Mouse (Mus musculus) embryonic facial prominence, embryonic 11.5 days (tissue): ENCODE data around the gene Borcs6. TPM values are rescaled to one million over a fixed set of nuclear protein-coding genes. Genes with fewer than 3 reads are reported as not detected.
A peak's percentile ranks its signal among the peaks of the same experiment; 100 is the strongest.

Source experiments
- ATAC-seq: fragments of 200-750 bp; cut with Nextera tagmentation; replicated peaks from 2 replicates; pipeline ENCODE4 v1.8.0; 2017; ENCODE audit warnings: low read depth; ENCODE audit not compliant: insufficient number of reproducible peaks, low FRiP score, low TSS enrichment
- DNase-seq: peaks from one replicate; pipeline ENCODE4 v3.0.0-alpha.2; 2015; ENCODE audit warnings: low spot score
- H3K27ac ChIP-seq: fragments of 300-500 bp; sonication (generic); replicated peaks from 2 replicates; pipeline ENCODE4 v1.5.1; 2014; ENCODE audit warnings: mild to moderate bottlenecking, low read depth, low read length, control low read depth
- H3K27me3 ChIP-seq: fragments of 300-500 bp; sonication (generic); 2 replicates; pipeline ENCODE4 v1.6.1; 2014; ENCODE audit warnings: mild to moderate bottlenecking, low read length, moderate library complexity, mixed read lengths; ENCODE audit not compliant: control insufficient read depth, insufficient read depth
- H3K36me3 ChIP-seq: fragments of 300-500 bp; sonication (generic); replicated peaks from 2 replicates; pipeline ENCODE4 v1.6.1; 2014; ENCODE audit warnings: low read depth, mild to moderate bottlenecking, low read length, moderate library complexity, mixed read lengths; ENCODE audit not compliant: control insufficient read depth, insufficient read depth
- H3K4me1 ChIP-seq: fragments of 300-500 bp; sonication (generic); 2 replicates; pipeline ENCODE4 v1.6.1; 2014; ENCODE audit warnings: low read length, mixed read lengths; ENCODE audit not compliant: control insufficient read depth, insufficient read depth
- H3K4me2 ChIP-seq: fragments of 300-500 bp; sonication (generic); 2 replicates; pipeline ENCODE4 v1.6.1; 2014; ENCODE audit warnings: low read depth, mild to moderate bottlenecking, control low read depth, low read length, moderate library complexity
- H3K4me3 ChIP-seq: fragments of 300-500 bp; sonication (generic); 2 replicates; pipeline ENCODE4 v1.5.1; 2014; ENCODE audit warnings: low read depth, low read length, control low read depth
- H3K9ac ChIP-seq: fragments of 300-500 bp; sonication (generic); replicated peaks from 2 replicates; pipeline ENCODE4 v1.6.1; 2014; ENCODE audit warnings: mild to moderate bottlenecking, control low read depth, low read length
- H3K9me3 ChIP-seq: fragments of 300-500 bp; sonication (generic); replicated peaks from 2 replicates; pipeline ENCODE4 v1.6.1; 2016; ENCODE audit warnings: mild to moderate bottlenecking, low read length, inconsistent platforms, mixed read lengths; ENCODE audit not compliant: control insufficient read depth
- WGBS: fragments of 180-500 bp; shearing (Covaris S2); extraction: QIAGEN DNeasy Blood & Tissue Kit; methylation state at CpG from one replicate; pipeline ENCODE4 v1.1.7; 2014; 5-methylcytosine and 5-hydroxymethylcytosine counted together
- polyA plus RNA-seq: library from polyadenylated mRNA; unstranded; fragments of >200 nt; fragmentation: Nextera tagmentation; extraction: Ambion mirVana; gene quantifications from 2 replicates; pipeline ENCODE4 v1.2.1, GENCODE M21; 2014

The Borcs6 gene
- polyA plus RNA-seq, 1 experiment from 2014 or later: 6.4 TPM

- H3K9ac ChIP-seq: peak overlapping the region; percentile 62
- ATAC-seq (no peak), DNase-seq (no peak)
- H3K27ac ChIP-seq: no peak overlapping the region
- peak overlapping the region; percentile 50 for H3K4me3 ChIP-seq
- peak overlapping the region; percentile 91 for H3K4me2 ChIP-seq
- H3K4me1 ChIP-seq: peaks cover 19% of the 10 kb centered on the region
- no peaks in the 10 kb centered on the region for H3K36me3 ChIP-seq
- no peaks in the 10 kb centered on the region for H3K27me3 ChIP-seq
- H3K9me3 ChIP-seq: no peaks in the 10 kb centered on the region
- 2% methylated on average over 27 of the region's 27 CpGs for WGBS
Measured at GRCm38 (mm10) chr11:69095511-69096231, 36.2 kb downstream of the Borcs6 start.

GRCm38 (mm10) chr11:69096360-69096986 is 37.0 kb downstream of the Borcs6 start:
- Histone ChIP-seq H3K9me3 (no peaks in the 10 kb centered on the region), H3K36me3 (no peaks in the 10 kb centered on the region), H3K4me1 (peaks cover 19% of the 10 kb centered on the region), H3K27ac (no peak overlapping the region), H3K9ac (peak overlapping the region; percentile 62), H3K4me3 (peak overlapping the region; percentile 50), H3K27me3 (no peaks in the 10 kb centered on the region), H3K4me2 (peak overlapping the region; percentile 91)
- WGBS: 16% methylated on average over 9 of the region's 9 CpGs
- ATAC-seq (no peak), DNase-seq (no peak)

- Histone ChIP-seq H3K27ac (no peak overlapping the region; the same call in 1 of the 2 replicates), H3K4me3 (peak overlapping the region; percentile 27), H3K27me3 (no peaks in the 10 kb centered on the region), H3K4me2 (peak overlapping the region; percentile 91), H3K9ac (peak overlapping the region; percentile 4), H3K9me3 (no peaks in the 10 kb centered on the region), H3K36me3 (no peaks in the 10 kb centered on the region), H3K4me1 (peaks cover 19% of the 10 kb centered on the region)
- ATAC-seq (no peak), DNase-seq (peak; percentile 83)
- WGBS: 2% methylated on average over 29 of the region's 29 CpGs
Measured at GRCm38 (mm10) chr11:69096987-69097900, 37.7 kb downstream of the Borcs6 start.

GRCm38 (mm10) chr11:69098039-69098761 is 38.7 kb downstream of the Borcs6 start:
- no peak for ATAC-seq
- Histone ChIP-seq H3K9me3 (no peaks in the 10 kb centered on the region), H3K4me3 (peak overlapping the region; percentile 47), H3K27ac (0 out of 2 replicates have a peak overlapping the region, but pooled peaks have one; percentile 8), H3K4me2 (peak overlapping the region; percentile 73), H3K4me1 (peaks cover 19% of the 10 kb centered on the region), H3K36me3 (peaks cover 3% of the 10 kb centered on the region), H3K9ac (no peak overlapping the region), H3K27me3 (no peaks in the 10 kb centered on the region)
- 19% methylated on average over 8 of the region's 8 CpGs for WGBS
- DNase-seq: no peak

- no peaks in the 10 kb centered on the region for H3K9me3 ChIP-seq
- H3K27ac ChIP-seq: no peak overlapping the region
- ATAC-seq (peak; percentile 15; the same call in 1 of the 2 replicates), DNase-seq (peak; percentile 95)
- H3K4me1 ChIP-seq: peaks cover 19% of the 10 kb centered on the region
- peak overlapping the region; percentile 73 for H3K4me2 ChIP-seq
- peaks cover 3% of the 10 kb centered on the region for H3K36me3 ChIP-seq
- H3K9ac ChIP-seq: peak overlapping the region; percentile 39
- H3K4me3 ChIP-seq: peak overlapping the region; percentile 47
- 0% methylated on average over 19 of the region's 19 CpGs for WGBS
- H3K27me3 ChIP-seq: no peaks in the 10 kb centered on the region
Measured at GRCm38 (mm10) chr11:69098762-69099091, 39.2 kb downstream of the Borcs6 start.

GRCm38 (mm10) chr11:69099177-69099914 is 39.8 kb downstream of the Borcs6 start:
- Histone ChIP-seq H3K36me3 (peaks cover 3% of the 10 kb centered on the region), H3K9me3 (no peaks in the 10 kb centered on the region), H3K27me3 (no peaks in the 10 kb centered on the region), H3K9ac (peak overlapping the region; percentile 39), H3K27ac (peak overlapping the region; percentile 5; the same call in 1 of the 2 replicates), H3K4me1 (peaks cover 19% of the 10 kb centered on the region), H3K4me3 (peak overlapping the region; percentile 47), H3K4me2 (peak overlapping the region; percentile 73)
- WGBS: under 1% methylated on average over 22 of the region's 22 CpGs
- ATAC-seq (no peak), DNase-seq (peak; percentile 30)

- H3K9ac ChIP-seq: peak overlapping the region; percentile 39
- ATAC-seq (0 out of 2 replicates have a peak, but pooled peaks have one; percentile 20), DNase-seq (peak; percentile 89)
- H3K27me3 ChIP-seq: no peaks in the 10 kb centered on the region
- peaks cover 19% of the 10 kb centered on the region for H3K4me1 ChIP-seq
- peak overlapping the region; percentile 47 for H3K4me3 ChIP-seq
- peaks cover 7% of the 10 kb centered on the region for H3K36me3 ChIP-seq
- H3K9me3 ChIP-seq: no peaks in the 10 kb centered on the region
- peak overlapping the region; percentile 5; the same call in 1 of the 2 replicates for H3K27ac ChIP-seq
- peak overlapping the region; percentile 73 for H3K4me2 ChIP-seq
- WGBS: under 1% methylated on average over 23 of the region's 23 CpGs
Measured at GRCm38 (mm10) chr11:69099915-69100345, 40.4 kb downstream of the Borcs6 start.
